21 mouse cellular contexts compared by ENCODE assay signal in genomic region chr7:49478886-49479285, GRCm38 (mm10).
A peak's percentile ranks its signal among the peaks of the same experiment; 100 is the strongest.
DNase-seq lines count a peak whose midpoint lies in the region; ATAC-seq lines count a peak whose summit lies in the region.
"Had no signal": no experiment of that assay in that cellular context is flagged by ENCODE, and none has a peak within 500 bp of the region (broad histone marks: within the 10 kb centered on the region; RNA-seq: fewer than 3 reads in every experiment).

No protein-coding gene starts in this region.

- H3K9ac ChIP-seq in limb, embryonic 12.5 days (replicated peaks): 0 out of 2 replicates have a peak overlapping the region, but pooled peaks have one; percentile 23
- H3K9ac ChIP-seq in limb, embryonic 15.5 days: no peak overlapping the region
- no peak overlapping the region for H3K9ac ChIP-seq in midbrain, embryonic 13.5 days (replicated peaks)
- H3K9ac ChIP-seq: forebrain, embryonic 15.5 days had no signal

- peaks cover 44% of the 10 kb centered on the region for H3K4me1 ChIP-seq in heart, embryonic 10.5 days
- H3K4me1 ChIP-seq in limb, embryonic 12.5 days (replicated peaks): peaks cover 30% of the 10 kb centered on the region
- peaks cover 24% of the 10 kb centered on the region for H3K4me1 ChIP-seq in limb, embryonic 10.5 days
- H3K4me1 ChIP-seq in embryonic facial prominence, embryonic 10.5 days: peaks cover 41% of the 10 kb centered on the region
- H3K4me1 ChIP-seq in limb, embryonic 15.5 days: peaks cover 30% of the 10 kb centered on the region
- peaks cover 6% of the 10 kb centered on the region for H3K4me1 ChIP-seq in midbrain, embryonic 13.5 days (replicated peaks)

- 54% methylated on average over 4 of the region's 4 CpGs for WGBS in heart, embryonic 10.5 days
- WGBS in limb, embryonic 12.5 days: 83% methylated on average over 4 of the region's 4 CpGs
- 79% methylated on average over 4 of the region's 4 CpGs for WGBS in limb, embryonic 10.5 days
- 88% methylated on average over 4 of the region's 4 CpGs for WGBS in embryonic facial prominence, embryonic 10.5 days
- 67% methylated on average over 4 of the region's 4 CpGs for WGBS in limb, embryonic 15.5 days
- WGBS in midbrain, embryonic 13.5 days: 86% methylated on average over 4 of the region's 4 CpGs

- H3K36me3 ChIP-seq in heart, embryonic 10.5 days: no peaks in the 10 kb centered on the region
- no peaks in the 10 kb centered on the region for H3K36me3 ChIP-seq in limb, embryonic 12.5 days
- H3K36me3 ChIP-seq in limb, embryonic 10.5 days: no peaks in the 10 kb centered on the region
- no peaks in the 10 kb centered on the region for H3K36me3 ChIP-seq in embryonic facial prominence, embryonic 10.5 days (replicated peaks)
- no peaks in the 10 kb centered on the region for H3K36me3 ChIP-seq in limb, embryonic 15.5 days
- no peaks in the 10 kb centered on the region for H3K36me3 ChIP-seq in midbrain, embryonic 13.5 days
- H3K36me3 ChIP-seq: forebrain, embryonic 15.5 days had no signal

- no peaks in the 10 kb centered on the region for H3K9me3 ChIP-seq in heart, embryonic 10.5 days
- H3K9me3 ChIP-seq in limb, embryonic 12.5 days: no peaks in the 10 kb centered on the region
- H3K9me3 ChIP-seq in limb, embryonic 10.5 days (replicated peaks): no peaks in the 10 kb centered on the region
- no peaks in the 10 kb centered on the region for H3K9me3 ChIP-seq in embryonic facial prominence, embryonic 10.5 days
- no peaks in the 10 kb centered on the region for H3K9me3 ChIP-seq in limb, embryonic 15.5 days
- no peaks in the 10 kb centered on the region for H3K9me3 ChIP-seq in midbrain, embryonic 13.5 days
- H3K9me3 ChIP-seq: forebrain, embryonic 15.5 days had no signal

- H3K4me2 ChIP-seq in limb, embryonic 12.5 days: no peak overlapping the region
- no peak overlapping the region for H3K4me2 ChIP-seq in limb, embryonic 15.5 days
- no peak overlapping the region for H3K4me2 ChIP-seq in midbrain, embryonic 13.5 days (replicated peaks)
- H3K4me2 ChIP-seq: forebrain, embryonic 15.5 days; midbrain, embryonic 11.5 days had no signal

- peak overlapping the region; percentile 53; the same call in 1 of the 2 replicates for H3K27ac ChIP-seq in heart, embryonic 10.5 days
- no peak overlapping the region for H3K27ac ChIP-seq in limb, embryonic 12.5 days
- H3K27ac ChIP-seq in limb, embryonic 10.5 days: no peak overlapping the region
- H3K27ac ChIP-seq in embryonic facial prominence, embryonic 10.5 days (replicated peaks): peak overlapping the region; percentile 54
- H3K27ac ChIP-seq in limb, embryonic 15.5 days: peak overlapping the region; percentile 35
- no peak overlapping the region for H3K27ac ChIP-seq in midbrain, embryonic 13.5 days
- H3K27ac ChIP-seq: forebrain, embryonic 15.5 days; gastrocnemius, adult 2 months; layer of hippocampus, adult 2 months had no signal

- intact Hi-C loops in heart, postnatal 14 days (cut with DNase I): no loop called here

- no peak for ATAC-seq in limb, embryonic 12.5 days (ENCODE audit: insufficient number of reproducible peaks, insufficient read depth, low FRiP score, low TSS enrichment, low read depth)
- ATAC-seq in limb, embryonic 15.5 days (ENCODE audit: insufficient number of reproducible peaks, low FRiP score, low TSS enrichment, low read depth): no peak
- ATAC-seq in midbrain, embryonic 13.5 days: no peak
- ATAC-seq: forebrain, embryonic 15.5 days; hindbrain, embryonic 16.5 days; intestine, postnatal 0 days had no signal

- 0 out of 2 replicates have a peak, but pooled peaks cover under 1% of the 10 kb centered on the region for H3K27me3 ChIP-seq in heart, embryonic 10.5 days (ENCODE audit: insufficient read depth, poor library complexity, severe bottlenecking)
- H3K27me3 ChIP-seq in limb, embryonic 12.5 days: peaks cover 25% of the 10 kb centered on the region
- peaks cover 2% of the 10 kb centered on the region; the same call in 1 of the 2 replicates for H3K27me3 ChIP-seq in limb, embryonic 10.5 days (ENCODE audit: low read depth, poor library complexity, severe bottlenecking)
- H3K27me3 ChIP-seq in embryonic facial prominence, embryonic 10.5 days (replicated peaks; ENCODE audit: low read depth, poor library complexity, severe bottlenecking): peaks cover 28% of the 10 kb centered on the region
- no peaks in the 10 kb centered on the region for H3K27me3 ChIP-seq in limb, embryonic 15.5 days
- peaks cover 31% of the 10 kb centered on the region for H3K27me3 ChIP-seq in midbrain, embryonic 13.5 days
- H3K27me3 ChIP-seq: CH12.LX; forebrain, embryonic 15.5 days had no signal

- no peak for DNase-seq in heart, embryonic 10.5 days (ENCODE audit: low spot score)
- DNase-seq in heart, postnatal 14 days: no peak
- no peak for DNase-seq in limb, embryonic 10.5 days (ENCODE audit: low spot score)
- no peak for DNase-seq in embryonic facial prominence, embryonic 10.5 days (ENCODE audit: low spot score)
- DNase-seq in spleen, postnatal 10 days (ENCODE audit: low spot score in 2 of 2): no peak
- DNase-seq: adrenal gland, adult 2 months; cerebellum, postnatal 10 days; embryo, embryonic 11 days; gastrocnemius, adult 2 months; lung, postnatal 4 days; thymus, adult 18-20 months had no signal

- no peak overlapping the region for H3K4me3 ChIP-seq in heart, embryonic 10.5 days
- no peak overlapping the region for H3K4me3 ChIP-seq in limb, embryonic 12.5 days (replicated peaks)
- no peak overlapping the region for H3K4me3 ChIP-seq in limb, embryonic 10.5 days
- H3K4me3 ChIP-seq in embryonic facial prominence, embryonic 10.5 days: no peak overlapping the region
- no peak overlapping the region for H3K4me3 ChIP-seq in limb, embryonic 15.5 days
- H3K4me3 ChIP-seq in midbrain, embryonic 13.5 days (replicated peaks): no peak overlapping the region
- H3K4me3 ChIP-seq: forebrain, embryonic 15.5 days; gastrocnemius, adult 2 months; layer of hippocampus, adult 2 months; myocyte had no signal

Comparison
In these comparisons a context has a peak if more than half of its experiments do, and no peak if none do; other contexts are left out.
1. H3K27ac ChIP-seq: peak in heart, embryonic 10.5 days (single experiment), embryonic facial prominence, embryonic 10.5 days (single experiment) and limb, embryonic 15.5 days (single experiment); none in limb, embryonic 12.5 days (single experiment), limb, embryonic 10.5 days (single experiment) and midbrain, embryonic 13.5 days (single experiment).